Mouse (Mus musculus) midbrain, embryonic 16.5 days (tissue): ENCODE results near the gene Mvp. TPM values are rescaled to one million over a fixed set of nuclear protein-coding genes. Genes with fewer than 3 reads are reported as not detected.
A peak's percentile ranks its signal among the peaks of the same experiment; 100 is the strongest.

Source experiments
- ATAC-seq: fragments of 200-750 bp; cut with Nextera tagmentation; 2 replicates; pipeline ENCODE4 v1.8.0; 2017; ENCODE audit warnings: moderate TSS enrichment
- H3K27ac ChIP-seq: fragments of 300-500 bp; sonication (generic); 2 replicates; pipeline ENCODE4 v1.5.1; 2014; ENCODE audit warnings: mild to moderate bottlenecking, low read length, mixed read lengths
- H3K27me3 ChIP-seq: fragments of 300-500 bp; sonication (generic); 2 replicates; pipeline ENCODE4 v1.6.1; 2014; ENCODE audit warnings: low read depth, low read length, mixed read lengths; ENCODE audit not compliant: control insufficient read depth, insufficient read depth
- H3K36me3 ChIP-seq: fragments of 300-500 bp; sonication (generic); 2 replicates; pipeline ENCODE4 v1.6.1; 2014; ENCODE audit warnings: mild to moderate bottlenecking, low read length, moderate library complexity, mixed read lengths; ENCODE audit not compliant: control insufficient read depth, insufficient read depth
- H3K4me1 ChIP-seq: fragments of 300-500 bp; sonication (generic); 2 replicates; pipeline ENCODE4 v1.6.1; 2014; ENCODE audit warnings: mild to moderate bottlenecking, low read length, mixed read lengths; ENCODE audit not compliant: control insufficient read depth, insufficient read depth
- H3K4me2 ChIP-seq: fragments of 300-500 bp; sonication (generic); 2 replicates; pipeline ENCODE4 v1.6.1; 2014; ENCODE audit warnings: mild to moderate bottlenecking, low read length, mixed read lengths
- H3K4me3 ChIP-seq: fragments of 300-500 bp; sonication (generic); 2 replicates; pipeline ENCODE4 v1.5.1; 2014; ENCODE audit warnings: low read depth, mild to moderate bottlenecking, low read length, moderate library complexity, mixed read lengths
- H3K9ac ChIP-seq: fragments of 300-500 bp; sonication (generic); 2 replicates; pipeline ENCODE4 v1.6.1; 2014; ENCODE audit warnings: low read depth, low read length, mixed read lengths
- H3K9me3 ChIP-seq: fragments of 300-500 bp; sonication (generic); replicated peaks from 2 replicates; pipeline ENCODE4 v1.6.1; 2014; ENCODE audit warnings: mild to moderate bottlenecking, low read length, mixed read lengths; ENCODE audit not compliant: control insufficient read depth, poor library complexity, severe bottlenecking
- WGBS: fragments of 180-500 bp; shearing (Covaris S2); extraction: QIAGEN DNeasy Blood & Tissue Kit; methylation state at CpG from one replicate; pipeline ENCODE4 v1.1.7; 2014; 5-methylcytosine and 5-hydroxymethylcytosine counted together
- polyA plus RNA-seq: library from polyadenylated mRNA; unstranded; fragments of >200 nt; fragmentation: Nextera tagmentation; extraction: Ambion mirVana; gene quantifications from 2 replicates; pipeline ENCODE4 v1.2.1, GENCODE M21; 2015

The Mvp gene
- polyA plus RNA-seq = 2.9 and 3.2 TPM in 2 replicates

DNA sequence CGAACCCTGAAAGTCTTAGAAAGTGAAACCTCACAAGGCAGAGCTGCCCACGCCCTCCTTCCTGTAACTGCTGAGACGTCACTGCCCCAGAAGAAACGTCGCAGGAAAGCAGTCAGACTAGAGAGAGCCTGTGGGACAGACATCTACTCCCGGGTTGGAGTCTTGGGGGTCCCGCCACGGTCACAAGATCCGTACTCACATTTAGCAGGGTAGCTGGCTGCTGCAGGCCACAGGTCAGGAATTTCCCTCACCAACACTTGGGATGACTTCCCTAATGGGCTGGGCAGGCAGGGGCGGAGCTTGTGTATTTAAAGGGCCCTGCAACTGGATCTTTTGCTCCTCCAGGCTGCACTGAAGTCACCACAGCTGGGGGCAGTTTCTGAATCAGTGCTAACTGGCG, at the start of gene Mvp:
Gene Mvp (minus strand): TSS at position 302 of the 400 bp plus-strand sequence.
- Histone ChIP-seq H3K4me2 (peak within 1 kb of the TSS; percentile 80; the same call in 1 of the 2 replicates), H3K36me3 (peaks cover 6% of the 10 kb centered on the region), H3K9ac (peak within 1 kb of the TSS; percentile 81; the same call in 1 of the 2 replicates), H3K4me1 (peaks cover 34% of the 10 kb centered on the region), H3K4me3 (peak within 1 kb of the TSS; percentile 5; the same call in 1 of the 2 replicates), H3K27ac (no peak within 1 kb of the TSS), H3K9me3 (no peaks in the 10 kb centered on the region), H3K27me3 (no peaks in the 10 kb centered on the region)
- 78% methylated on average over 11 of the region's 11 CpGs for WGBS
- no peak for ATAC-seq

DNA sequence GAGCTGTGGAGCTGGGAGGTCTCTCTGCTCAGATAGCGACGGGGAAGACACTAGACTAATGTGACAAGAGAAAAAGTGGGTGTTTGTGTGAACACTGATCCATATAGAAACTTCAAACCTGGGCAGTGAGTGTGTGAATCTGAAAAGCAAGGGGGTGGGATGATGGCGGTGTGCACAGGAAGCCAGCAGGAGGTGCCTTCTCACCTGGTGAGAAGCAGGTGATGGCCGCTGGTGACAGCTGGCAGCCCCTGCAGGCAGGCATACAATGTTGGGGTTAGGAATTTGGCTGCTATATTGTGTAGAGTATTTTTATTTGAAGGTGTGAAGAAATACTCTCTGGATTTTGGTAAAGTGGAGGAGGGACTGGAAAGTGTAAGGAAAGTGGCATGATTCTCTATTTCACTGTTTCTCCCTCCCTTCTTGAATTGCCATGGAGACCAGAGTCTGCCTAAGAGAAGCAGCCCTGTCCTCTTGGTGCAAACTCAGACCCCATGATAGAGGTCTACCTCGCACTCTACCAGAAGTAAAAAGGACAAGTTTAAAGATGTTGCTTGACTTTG, 40.7 kb upstream of the Mvp start:
- WGBS = 74% methylated on average over 5 of the region's 5 CpGs
- Histone ChIP-seq H3K36me3 (no peaks in the 10 kb centered on the region), H3K9me3 (no peaks in the 10 kb centered on the region), H3K4me3 (no peak overlapping the region), H3K4me1 (no peaks in the 10 kb centered on the region), H3K9ac (no peak overlapping the region), H3K27ac (no peak overlapping the region), H3K4me2 (no peak overlapping the region), H3K27me3 (no peaks in the 10 kb centered on the region)
- no peak for ATAC-seq

DNA sequence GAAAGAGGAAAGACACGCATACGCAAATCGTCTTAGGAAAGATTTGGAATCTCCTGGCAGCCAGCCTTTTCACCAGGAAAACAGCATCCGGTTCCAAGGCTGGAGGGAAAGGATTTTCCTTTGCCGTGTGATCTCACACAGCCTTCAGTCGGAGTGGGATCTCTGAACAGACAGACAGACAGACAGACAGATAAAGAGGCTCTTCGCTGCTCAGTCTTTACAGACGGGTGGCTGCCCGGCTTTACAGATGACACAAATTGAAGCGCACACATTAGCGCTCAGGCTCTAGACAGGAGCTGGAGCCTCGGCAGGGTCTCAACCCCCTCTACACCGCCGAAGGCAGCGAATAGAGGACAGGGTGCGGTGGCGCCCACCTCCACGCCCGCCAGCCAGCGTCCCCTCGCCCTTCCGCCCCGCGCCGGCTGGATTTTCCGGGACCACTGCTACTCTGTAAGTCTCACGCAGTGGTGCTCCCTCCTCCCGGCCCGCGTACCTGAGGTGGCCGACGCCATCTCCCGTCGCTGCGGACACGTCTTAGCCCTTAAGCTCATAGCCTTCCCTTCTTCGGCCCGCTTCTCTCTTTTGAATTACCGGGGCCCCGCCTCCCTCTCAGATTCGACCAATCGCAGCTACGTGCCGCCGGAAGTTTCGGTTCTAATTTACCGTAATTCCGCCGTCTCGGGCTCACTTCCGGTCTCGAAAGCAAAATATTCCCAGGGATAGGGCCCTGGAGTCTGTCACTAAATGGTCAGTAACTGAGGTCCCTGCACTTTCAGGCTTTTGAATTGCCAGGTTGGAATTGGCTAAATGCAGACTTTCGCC, 27.6 kb upstream of the Mvp start, which contains the start of gene Kif22:
Gene Kif22 (minus strand): TSS at position 621 of the 822 bp plus-strand sequence.
- Histone ChIP-seq H3K9ac (peak within 1 kb of the TSS; percentile 66), H3K27ac (peak within 1 kb of the TSS; percentile 48), H3K27me3 (no peaks in the 10 kb centered on the region), H3K9me3 (0 out of 2 replicates have a peak, but pooled peaks cover 2% of the 10 kb centered on the region), H3K36me3 (no peaks in the 10 kb centered on the region), H3K4me1 (peaks cover 12% of the 10 kb centered on the region), H3K4me2 (peak within 1 kb of the TSS; percentile 83), H3K4me3 (peak within 1 kb of the TSS; percentile 55)
- WGBS = under 1% methylated on average over 53 of the region's 53 CpGs
- ATAC-seq = peak; percentile 80

DNA sequence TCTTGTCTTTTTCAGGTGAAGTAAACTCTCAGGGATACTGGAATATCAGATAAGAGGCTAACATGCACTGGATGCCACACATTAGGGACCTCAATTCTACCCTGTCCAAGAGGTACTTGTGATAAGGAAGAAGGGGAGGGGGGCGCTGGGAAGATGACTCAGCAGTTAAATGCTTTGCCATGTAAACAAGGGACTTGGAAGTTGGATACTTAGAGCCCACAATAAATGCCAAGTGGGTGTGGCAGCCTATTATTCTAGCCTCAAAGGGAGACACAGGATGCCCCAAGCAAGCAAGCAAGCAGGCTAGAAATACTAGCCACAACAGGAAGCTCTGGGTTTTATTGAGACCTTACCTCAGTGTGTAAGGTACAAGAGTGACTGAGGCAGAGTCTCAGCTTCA, 16.8 kb upstream of the Mvp start:
- H3K4me3 ChIP-seq = no peak overlapping the region
- H3K9ac ChIP-seq = no peak overlapping the region
- WGBS = 83% methylated on average over 1 of the region's 1 CpGs
- no peak overlapping the region for H3K4me2 ChIP-seq
- no peaks in the 10 kb centered on the region for H3K36me3 ChIP-seq
- no peak overlapping the region for H3K27ac ChIP-seq
- no peak for ATAC-seq
- no peaks in the 10 kb centered on the region for H3K9me3 ChIP-seq
- no peaks in the 10 kb centered on the region for H3K27me3 ChIP-seq
- H3K4me1 ChIP-seq = peaks cover 8% of the 10 kb centered on the region

DNA sequence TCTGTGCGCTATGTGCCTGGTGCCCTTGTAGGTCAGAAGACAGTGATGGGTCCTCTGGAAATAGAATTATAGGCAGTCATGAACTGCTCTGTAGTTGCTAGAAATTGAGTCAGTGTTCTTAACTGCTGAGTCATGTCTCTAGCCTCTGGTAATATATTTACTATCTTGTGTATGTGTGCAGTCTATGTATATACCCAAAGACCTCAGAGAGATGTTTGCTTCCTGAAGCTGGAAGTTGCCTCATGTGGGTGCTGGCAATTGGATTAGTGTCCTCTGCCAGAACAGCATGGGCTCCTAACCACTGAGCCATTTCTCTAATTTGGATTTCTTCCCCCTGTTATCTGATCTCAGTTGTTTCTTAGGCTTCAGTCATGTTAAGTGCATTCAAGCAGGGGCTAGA, 15.8 kb upstream of the Mvp start:
- no peak overlapping the region for H3K4me2 ChIP-seq
- no peaks in the 10 kb centered on the region for H3K27me3 ChIP-seq
- 100% methylated on average over 1 of the region's 1 CpGs for WGBS
- H3K9me3 ChIP-seq = no peaks in the 10 kb centered on the region
- no peak for ATAC-seq
- no peak overlapping the region for H3K9ac ChIP-seq
- H3K36me3 ChIP-seq = no peaks in the 10 kb centered on the region
- H3K4me1 ChIP-seq = peaks cover 8% of the 10 kb centered on the region
- H3K4me3 ChIP-seq = no peak overlapping the region
- H3K27ac ChIP-seq = no peak overlapping the region

DNA sequence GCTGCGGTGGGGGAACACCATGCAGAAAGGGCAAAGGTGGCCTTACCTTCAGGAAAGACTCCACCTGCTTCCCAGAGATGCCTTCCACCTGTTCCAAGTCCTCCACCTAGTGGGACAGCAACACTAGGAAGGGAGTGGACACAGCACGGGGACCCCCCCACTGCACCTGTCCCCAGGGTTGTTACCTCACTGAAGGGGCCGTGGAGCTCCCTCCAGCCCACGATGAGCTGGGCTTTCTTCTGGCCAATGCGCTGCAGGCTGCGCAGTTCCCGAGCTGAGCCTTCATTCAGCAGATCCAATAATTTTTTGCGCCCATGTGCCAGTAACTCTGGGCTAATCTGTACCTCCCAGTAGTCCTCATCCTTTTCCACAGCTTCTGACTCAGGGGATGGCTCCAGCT, 13.5 kb upstream of the Mvp start:
- peak overlapping the region; percentile 91 for H3K4me2 ChIP-seq
- H3K4me3 ChIP-seq = peak overlapping the region; percentile 91
- peak; percentile 18 for ATAC-seq
- H3K27me3 ChIP-seq = no peaks in the 10 kb centered on the region
- WGBS = 55% methylated on average over 8 of the region's 8 CpGs
- H3K9me3 ChIP-seq = no peaks in the 10 kb centered on the region
- peak overlapping the region; percentile 100 for H3K27ac ChIP-seq
- peaks cover 7% of the 10 kb centered on the region for H3K36me3 ChIP-seq
- H3K4me1 ChIP-seq = peaks cover 30% of the 10 kb centered on the region
- peak overlapping the region; percentile 75 for H3K9ac ChIP-seq

DNA sequence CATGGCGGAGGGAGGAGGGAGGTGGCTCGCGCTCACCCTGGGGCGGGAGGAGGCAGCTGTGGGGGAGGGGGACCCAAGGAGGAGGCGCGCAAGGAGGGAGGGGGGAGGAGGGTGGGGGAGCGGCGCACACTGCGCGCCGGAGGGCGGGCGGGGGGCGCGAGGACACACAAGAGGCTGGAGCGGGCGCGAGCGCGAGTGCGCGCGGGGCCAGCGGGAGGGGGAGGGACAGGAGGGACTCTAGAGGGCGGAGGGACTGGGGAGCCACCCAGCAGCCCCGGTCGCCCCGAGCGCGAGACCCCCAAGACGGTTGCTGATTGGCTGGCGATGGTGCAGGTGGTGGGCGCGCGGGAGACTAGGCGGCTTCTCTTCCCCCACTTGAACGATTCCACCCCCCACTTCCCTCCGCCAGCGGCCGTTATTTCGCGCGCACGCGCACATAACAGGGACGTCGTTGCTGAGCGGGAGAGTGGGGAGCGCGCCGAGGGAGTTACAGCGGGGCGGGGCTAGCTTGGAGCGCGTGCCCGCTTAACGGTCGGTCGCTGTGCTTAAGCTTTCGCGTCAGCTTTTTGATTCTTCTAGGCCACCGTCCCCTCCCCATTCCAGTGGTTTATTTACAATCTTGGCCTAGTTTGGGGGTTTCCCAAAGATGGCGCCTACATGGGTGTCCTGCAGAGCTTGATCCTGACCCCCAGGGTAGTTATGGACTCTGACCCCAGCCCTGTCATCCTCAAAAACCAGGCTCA, 12.7 kb upstream of the Mvp start, which contains the start of gene Maz:
Gene Maz (minus strand): TSS at position 54 of the 743 bp plus-strand sequence.
- WGBS = 0% methylated on average over 51 of the region's 63 CpGs
- peak within 1 kb of the TSS; percentile 100 for H3K9ac ChIP-seq
- peak within 1 kb of the TSS; percentile 97 for H3K4me2 ChIP-seq
- peak within 1 kb of the TSS; percentile 100 for H3K27ac ChIP-seq
- no peaks in the 10 kb centered on the region for H3K9me3 ChIP-seq
- no peaks in the 10 kb centered on the region for H3K27me3 ChIP-seq
- H3K36me3 ChIP-seq = peaks cover 10% of the 10 kb centered on the region
- peak; percentile 88 for ATAC-seq
- H3K4me3 ChIP-seq = peak within 1 kb of the TSS; percentile 91
- peaks cover 37% of the 10 kb centered on the region for H3K4me1 ChIP-seq

DNA sequence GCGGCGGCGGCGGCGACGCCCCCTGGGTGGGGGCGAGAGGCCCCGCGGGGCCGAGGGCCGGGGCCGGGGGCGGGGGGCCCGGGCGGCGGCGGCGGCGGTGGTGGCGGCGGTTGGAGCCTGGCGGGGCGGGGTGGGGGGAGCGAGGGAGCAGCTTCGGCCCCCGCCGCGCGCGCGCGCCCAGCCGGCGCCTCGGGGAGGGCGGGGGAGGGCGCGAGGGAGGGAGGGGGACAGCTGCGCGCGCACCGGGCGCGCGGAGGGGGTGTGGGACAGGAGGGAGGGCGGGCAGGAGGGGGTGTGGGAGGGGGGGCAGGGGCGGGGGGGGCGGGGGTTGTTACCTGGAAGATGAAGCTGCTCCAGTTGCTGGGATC, 12.2 kb upstream of the Mvp start:
- Histone ChIP-seq H3K9me3 (no peaks in the 10 kb centered on the region), H3K4me2 (peak overlapping the region; percentile 97), H3K4me1 (peaks cover 40% of the 10 kb centered on the region), H3K27ac (peak overlapping the region; percentile 100), H3K27me3 (no peaks in the 10 kb centered on the region), H3K36me3 (peaks cover 10% of the 10 kb centered on the region), H3K9ac (peak overlapping the region; percentile 100), H3K4me3 (peak overlapping the region; percentile 91)
- no peak for ATAC-seq
- no CpG with 5 or more reads among the region's 48 CpGs for WGBS
